Mouse (Mus musculus): Measurements from ENCODE around the gene Srcin1. TPM values are rescaled to one million over a fixed set of nuclear protein-coding genes. Genes with fewer than 3 reads are reported as not detected.

The Srcin1 gene
- polyA plus RNA-seq, 1 experiment: not detected

- no peak overlapping the region for H3ac ChIP-seq (ENCODE audit: control insufficient read depth, insufficient read length)
- no peak overlapping the region for H3K4me3 ChIP-seq
- TF ChIP-seq POLR2AphosphoS2 (IDR thresholded peaks at IDR 0.05; ENCODE audit: insufficient read length, low read depth) (no peak), REST (IDR thresholded peaks at IDR 0.05; ENCODE audit: insufficient read depth, insufficient read length) (no peak), SRF (IDR thresholded peaks at IDR 0.05; ENCODE audit: control insufficient read depth, insufficient read length, low read depth) (no peak), MYOD1 (IDR thresholded peaks at IDR 0.05; ENCODE audit: control insufficient read depth in 1 of 3, insufficient read length in 2 of 3, low read depth in 2 of 3) (no peak), USF1 (IDR thresholded peaks at IDR 0.05; ENCODE audit: low read depth) (no peak), CEBPB (IDR thresholded peaks at IDR 0.05; ENCODE audit: insufficient read depth, poor library complexity, severe bottlenecking) (no peak), MAX (IDR thresholded peaks at IDR 0.05; ENCODE audit: low read depth) (no peak), E2F4 (IDR thresholded peaks at IDR 0.05; ENCODE audit: insufficient read depth) (no peak), POLR2A (IDR thresholded peaks at IDR 0.05; ENCODE audit: insufficient read length, low read depth) (no peak), TCF3 (IDR thresholded peaks at IDR 0.05; ENCODE audit: insufficient read length, low read depth) (no peak), MYOG (IDR thresholded peaks at IDR 0.05; ENCODE audit: control insufficient read depth in 1 of 3, insufficient read depth in 1 of 3, insufficient read length in 2 of 3, low read depth in 2 of 3) (no peak), TCF12 (IDR thresholded peaks at IDR 0.05; ENCODE audit: insufficient read depth, poor library complexity, severe bottlenecking) (no peak)
- no peaks in the 10 kb centered on the region for H3K79me2 ChIP-seq (ENCODE audit: control insufficient read depth, insufficient read depth)
- no peaks in the 10 kb centered on the region for H3K36me3 ChIP-seq (ENCODE audit: control insufficient read depth, insufficient read depth)
- H3K4me2 ChIP-seq (ENCODE audit: low read depth): no peak overlapping the region
- H3K27me3 ChIP-seq (ENCODE audit: control insufficient read depth, insufficient read depth, insufficient read length): peaks cover 75% of the 10 kb centered on the region
Measured at GRCm38 (mm10) chr11:97608933-97609332, 32.9 kb upstream of the Srcin1 start.

GRCm38 (mm10) chr11:97607056-97607725 is 31.2 kb upstream of the Srcin1 start:
- peaks cover 75% of the 10 kb centered on the region for H3K27me3 ChIP-seq (ENCODE audit: control insufficient read depth, insufficient read depth, insufficient read length)
- no peak for TF ChIP-seq CEBPB (IDR thresholded peaks at IDR 0.05; ENCODE audit: insufficient read depth, poor library complexity, severe bottlenecking)
- TF ChIP-seq MYOD1 (IDR thresholded peaks at IDR 0.05; ENCODE audit: control insufficient read depth in 1 of 3, insufficient read length in 2 of 3, low read depth in 2 of 3): no peak
- no peak for TF ChIP-seq USF1 (IDR thresholded peaks at IDR 0.05; ENCODE audit: low read depth)
- no peak for TF ChIP-seq MAX (IDR thresholded peaks at IDR 0.05; ENCODE audit: low read depth)
- no peak for TF ChIP-seq REST (IDR thresholded peaks at IDR 0.05; ENCODE audit: insufficient read depth, insufficient read length)
- TF ChIP-seq E2F4 (IDR thresholded peaks at IDR 0.05; ENCODE audit: insufficient read depth): no peak
- no peak for TF ChIP-seq POLR2A (IDR thresholded peaks at IDR 0.05; ENCODE audit: insufficient read length, low read depth)
- TF ChIP-seq TCF3 (IDR thresholded peaks at IDR 0.05; ENCODE audit: insufficient read length, low read depth): no peak
- TF ChIP-seq MYOG (IDR thresholded peaks at IDR 0.05; ENCODE audit: control insufficient read depth in 1 of 3, insufficient read depth in 1 of 3, insufficient read length in 2 of 3, low read depth in 2 of 3): no peak

GRCm38 (mm10) chr11:97603891-97604290 is 27.9 kb upstream of the Srcin1 start:
- Histone ChIP-seq H3K4me3 (no peak overlapping the region), H3K36me3 (ENCODE audit: control insufficient read depth, insufficient read depth) (no peaks in the 10 kb centered on the region), H3K79me2 (ENCODE audit: control insufficient read depth, insufficient read depth) (no peaks in the 10 kb centered on the region), H3ac (ENCODE audit: control insufficient read depth, insufficient read length) (no peak overlapping the region), H3K27me3 (ENCODE audit: control insufficient read depth, insufficient read depth, insufficient read length) (peaks cover 55% of the 10 kb centered on the region), H3K4me2 (ENCODE audit: low read depth) (no peak overlapping the region)
- TF ChIP-seq MYOD1 (IDR thresholded peaks at IDR 0.05; ENCODE audit: control insufficient read depth in 1 of 3, insufficient read length in 2 of 3, low read depth in 2 of 3) (no peak), TCF12 (IDR thresholded peaks at IDR 0.05; ENCODE audit: insufficient read depth, poor library complexity, severe bottlenecking) (no peak), MYOG (IDR thresholded peaks at IDR 0.05; ENCODE audit: control insufficient read depth in 1 of 3, insufficient read depth in 1 of 3, insufficient read length in 2 of 3, low read depth in 2 of 3) (no peak), REST (IDR thresholded peaks at IDR 0.05; ENCODE audit: insufficient read depth, insufficient read length) (no peak), SRF (IDR thresholded peaks at IDR 0.05; ENCODE audit: control insufficient read depth, insufficient read length, low read depth) (no peak)

More at GRCm38 (mm10) chr11:97607056-97607725, 31.2 kb upstream of the Srcin1 start:
- H3K79me2 ChIP-seq (ENCODE audit: control insufficient read depth, insufficient read depth): no peaks in the 10 kb centered on the region
- H3K4me3 ChIP-seq: no peak overlapping the region
- no peak overlapping the region for H3K4me2 ChIP-seq (ENCODE audit: low read depth)
- H3ac ChIP-seq (ENCODE audit: control insufficient read depth, insufficient read length): no peak overlapping the region
- H3K36me3 ChIP-seq (ENCODE audit: control insufficient read depth, insufficient read depth): no peaks in the 10 kb centered on the region

- H3K79me2 ChIP-seq (ENCODE audit: control insufficient read depth, insufficient read depth): no peaks in the 10 kb centered on the region
- TF ChIP-seq MAX (IDR thresholded peaks at IDR 0.05; ENCODE audit: low read depth): no peak
- H3K4me2 ChIP-seq (ENCODE audit: low read depth): no peak overlapping the region
- no peaks in the 10 kb centered on the region for H3K36me3 ChIP-seq (ENCODE audit: control insufficient read depth, insufficient read depth)
- peaks cover 46% of the 10 kb centered on the region for H3K27me3 ChIP-seq (ENCODE audit: control insufficient read depth, insufficient read depth, insufficient read length)
- no peak overlapping the region for H3ac ChIP-seq (ENCODE audit: control insufficient read depth, insufficient read length)
- H3K4me3 ChIP-seq: no peak overlapping the region
Measured at GRCm38 (mm10) chr11:97602223-97602622, 26.2 kb upstream of the Srcin1 start.

- H3K4me2 ChIP-seq (ENCODE audit: low read depth): no peak overlapping the region
- no peaks in the 10 kb centered on the region for H3K36me3 ChIP-seq (ENCODE audit: control insufficient read depth, insufficient read depth)
- no peaks in the 10 kb centered on the region for H3K79me2 ChIP-seq (ENCODE audit: control insufficient read depth, insufficient read depth)
- peaks cover 49% of the 10 kb centered on the region for H3K27me3 ChIP-seq (ENCODE audit: control insufficient read depth, insufficient read depth, insufficient read length)
- no peak overlapping the region for H3K4me3 ChIP-seq
- TF ChIP-seq USF1 (IDR thresholded peaks at IDR 0.05; ENCODE audit: low read depth) (no peak), E2F4 (IDR thresholded peaks at IDR 0.05; ENCODE audit: insufficient read depth) (no peak), CEBPB (IDR thresholded peaks at IDR 0.05; ENCODE audit: insufficient read depth, poor library complexity, severe bottlenecking) (no peak), POLR2A (IDR thresholded peaks at IDR 0.05; ENCODE audit: insufficient read length, low read depth) (no peak), TCF12 (IDR thresholded peaks at IDR 0.05; ENCODE audit: insufficient read depth, poor library complexity, severe bottlenecking) (no peak), MYOD1 (IDR thresholded peaks at IDR 0.05; ENCODE audit: control insufficient read depth in 1 of 3, insufficient read length in 2 of 3, low read depth in 2 of 3) (no peak), MAX (IDR thresholded peaks at IDR 0.05; ENCODE audit: low read depth) (no peak), POLR2AphosphoS2 (IDR thresholded peaks at IDR 0.05; ENCODE audit: insufficient read length, low read depth) (no peak), MYOG (IDR thresholded peaks at IDR 0.05; ENCODE audit: control insufficient read depth in 1 of 3, insufficient read depth in 1 of 3, insufficient read length in 2 of 3, low read depth in 2 of 3) (no peak), TCF3 (IDR thresholded peaks at IDR 0.05; ENCODE audit: insufficient read length, low read depth) (no peak), SRF (IDR thresholded peaks at IDR 0.05; ENCODE audit: control insufficient read depth, insufficient read length, low read depth) (no peak), REST (IDR thresholded peaks at IDR 0.05; ENCODE audit: insufficient read depth, insufficient read length) (no peak)
- no peak overlapping the region for H3ac ChIP-seq (ENCODE audit: control insufficient read depth, insufficient read length)
Measured at GRCm38 (mm10) chr11:97599104-97599503, 23.1 kb upstream of the Srcin1 start.

All from myocyte (in vitro differentiated cells).